Mouse (Mus musculus) lung, postnatal 4 days (tissue): ENCODE data around the gene Ttc7.

Source experiments
- DNase-seq, 2 experiments: peaks; one replicate each; pipeline ENCODE4 v3.0.0; 2021

Gene Ttc7

GRCm38 (mm10) chr17:87282706-87283053 lies at the start of gene Ttc7:
Gene Ttc7 (plus strand): TSS chr17:87282886.
- DNase-seq: peak; percentile 99

- DNase-seq: no peak
These were observed 47.7 kb upstream of the Ttc7 start for GRCm38 (mm10) chr17:87235019-87235418.

- DNase-seq: peak; percentile 37 to 65
These were observed 45.7 kb upstream of the Ttc7 start for GRCm38 (mm10) chr17:87236725-87237650.

- no peak for DNase-seq
These were observed 44.9 kb upstream of the Ttc7 start for GRCm38 (mm10) chr17:87237826-87238225.

GRCm38 (mm10) chr17:87246103-87246502 lies 36.6 kb upstream of the Ttc7 start:
- no peak for DNase-seq

- DNase-seq: no peak
These were observed 28.3 kb upstream of the Ttc7 start for GRCm38 (mm10) chr17:87254384-87254783.

GRCm38 (mm10) chr17:87255672-87256071 lies 27.0 kb upstream of the Ttc7 start:
- DNase-seq: no peak

GRCm38 (mm10) chr17:87263401-87263800 lies 19.3 kb upstream of the Ttc7 start:
- DNase-seq: peak; percentile 33 to 56

GRCm38 (mm10) chr17:87264054-87264830 lies 18.4 kb upstream of the Ttc7 start:
- DNase-seq: no peak

- DNase-seq: no peak
These were observed 17.5 kb upstream of the Ttc7 start for GRCm38 (mm10) chr17:87264927-87265791.

GRCm38 (mm10) chr17:87265792-87266186 lies 16.9 kb upstream of the Ttc7 start, which contains the start of gene Mcfd2:
Gene Mcfd2 (minus strand): TSS chr17:87265935.
- DNase-seq: peak; percentile 96

GRCm38 (mm10) chr17:87269454-87269853 lies 13.2 kb upstream of the Ttc7 start:
- no peak for DNase-seq

- DNase-seq: no peak
These were observed 7.0 kb upstream of the Ttc7 start for GRCm38 (mm10) chr17:87275363-87276341.

- peak; percentile 94 to 95 for DNase-seq
These were observed 530 bp upstream of the Ttc7 start for GRCm38 (mm10) chr17:87282007-87282705.

GRCm38 (mm10) chr17:87283055-87283754 lies 519 bp downstream of the Ttc7 start:
- peak in 1 of 2 experiments; percentile 74 for DNase-seq

- peak; percentile 60 to 62 for DNase-seq
These were observed 1.2 kb downstream of the Ttc7 start for GRCm38 (mm10) chr17:87283755-87284481.

- DNase-seq: no peak
These were observed 1.9 kb downstream of the Ttc7 start for GRCm38 (mm10) chr17:87284482-87285040.

- peak in 1 of 2 experiments; percentile 42 for DNase-seq
These were observed 3.2 kb downstream of the Ttc7 start for GRCm38 (mm10) chr17:87285731-87286465.
